Comparison of ENCODE assay signal across 7 mouse cellular contexts in genomic region chr10:82082728-82083621, GRCm38 (mm10). TPM values are rescaled to one million over a fixed set of nuclear protein-coding genes. Genes with fewer than 3 reads are reported as not detected.
A peak's percentile ranks its signal among the peaks of the same experiment; 100 is the strongest.
DNase-seq lines count a peak whose midpoint lies in the region; ATAC-seq lines count a peak whose summit lies in the region.
"Not testable (repeated sequence)": the region's sequence is repeated elsewhere in the genome, so short reads cannot be mapped to it uniquely, and the experiment has no call there.

Gene BC024063 (plus strand): TSS chr10:82083353.

- not testable (repeated sequence) for H3K27me3 ChIP-seq in embryonic facial prominence, embryonic 12.5 days; limb, embryonic 10.5 days (ENCODE audit: low read depth, poor library complexity, severe bottlenecking); midbrain, embryonic 12.5 days

- peak; percentile 93 for ATAC-seq in embryonic facial prominence, embryonic 12.5 days (ENCODE audit: insufficient number of reproducible peaks, insufficient read depth, low FRiP score, low TSS enrichment)
- peak; percentile 97 for ATAC-seq in midbrain, embryonic 12.5 days (ENCODE audit: low FRiP score, low read depth)

- H3K4me3 ChIP-seq in embryonic facial prominence, embryonic 12.5 days: peak within 1 kb of the TSS; percentile 48
- H3K4me3 ChIP-seq in limb, embryonic 10.5 days: peak within 1 kb of the TSS; percentile 56
- H3K4me3 ChIP-seq in midbrain, embryonic 12.5 days: peak within 1 kb of the TSS; percentile 48

- H3K4me2 ChIP-seq in embryonic facial prominence, embryonic 12.5 days (replicated peaks): peak within 1 kb of the TSS; percentile 44
- peak within 1 kb of the TSS; percentile 46 for H3K4me2 ChIP-seq in midbrain, embryonic 12.5 days (replicated peaks)

- H3K4me1 ChIP-seq in embryonic facial prominence, embryonic 12.5 days; limb, embryonic 10.5 days; midbrain, embryonic 12.5 days: not testable (repeated sequence)

- not testable (repeated sequence) for H3K36me3 ChIP-seq in embryonic facial prominence, embryonic 12.5 days; midbrain, embryonic 12.5 days
- H3K36me3 ChIP-seq in limb, embryonic 10.5 days: peaks cover 11% of the 10 kb centered on the region

- DNase-seq in adrenal gland, postnatal 14 days: peak; percentile 74
- DNase-seq in heart, adult 18-20 months: peak; percentile 73 to 75
- DNase-seq in kidney, adult 18-20 months: peak; percentile 62
- DNase-seq in limb, embryonic 10.5 days (ENCODE audit: low spot score): peak; percentile 73
- peak; percentile 43 for DNase-seq in spleen, adult 12 weeks (ENCODE audit: low spot score)

- WGBS in embryonic facial prominence, embryonic 12.5 days: 18% methylated on average over 42 of the region's 42 CpGs
- 20% methylated on average over 42 of the region's 42 CpGs for WGBS in limb, embryonic 10.5 days
- WGBS in midbrain, embryonic 12.5 days: 21% methylated on average over 42 of the region's 42 CpGs

- peak within 1 kb of the TSS; percentile 76; the same call in 1 of the 2 replicates for H3K27ac ChIP-seq in embryonic facial prominence, embryonic 12.5 days
- peak within 1 kb of the TSS; percentile 83 for H3K27ac ChIP-seq in limb, embryonic 10.5 days
- peak within 1 kb of the TSS; percentile 84 for H3K27ac ChIP-seq in midbrain, embryonic 12.5 days (replicated peaks)

- H3K9me3 ChIP-seq in embryonic facial prominence, embryonic 12.5 days: peaks cover 12% of the 10 kb centered on the region
- H3K9me3 ChIP-seq in limb, embryonic 10.5 days (replicated peaks); midbrain, embryonic 12.5 days: not testable (repeated sequence)

- H3K9ac ChIP-seq in embryonic facial prominence, embryonic 12.5 days: peak within 1 kb of the TSS; percentile 53; the same call in 1 of the 2 replicates
- H3K9ac ChIP-seq in midbrain, embryonic 12.5 days (replicated peaks): peak within 1 kb of the TSS; percentile 43; the same call in 1 of the 2 replicates

RNA-seq across cellular contexts. Expression of gene BC024063, which starts in this region (rescaled TPM):
- total RNA-seq in adrenal gland, postnatal 14 days (2021): 2.9 and 5.3 TPM in 2 replicates
- polyA plus RNA-seq in embryonic facial prominence, embryonic 12.5 days (2016; fragmentation: Nextera tagmentation; extraction: Ambion mirVana): 6.8 and 7.3 TPM in 2 replicates
- 1 to 10 TPM; 2.2 to 3.0 TPM for total RNA-seq in heart, adult 18-20 months (2021)
- 4.5 and 5.9 TPM in 2 replicates for polyA plus RNA-seq in limb, embryonic 10.5 days (2016; fragmentation: Nextera tagmentation; extraction: Ambion mirVana)
- 6.4 and 7.0 TPM in 2 replicates for polyA plus RNA-seq in midbrain, embryonic 12.5 days (2016; fragmentation: Nextera tagmentation; extraction: Ambion mirVana)

Comparison
In these comparisons a context has a peak if more than half of its experiments do, and no peak if none do; other contexts are left out.
1. Peak in every context shown above with its lines: DNase-seq, ATAC-seq, H3K4me3 ChIP-seq and H3K27ac ChIP-seq.